Mouse (Mus musculus): ENCODE results near the gene Kmt2b.

GRCm38 (mm10) chr7:30613529-30614112, 25.1 kb upstream of the Kmt2b start:
- TF ChIP-seq CTCF (IDR thresholded peaks at IDR 0.05; ENCODE audit: extremely low read depth, insufficient read length, insufficient replicate concordance, low read depth, low read length) (peak; percentile 89), POLR2A (IDR thresholded peaks at IDR 0.05; ENCODE audit: low read depth, low read length) (no peak)

Measured in small intestine, adult 2 months (tissue).